Mouse (Mus musculus): ENCODE data around the gene Rnase13. TPM values are rescaled to one million over a fixed set of nuclear protein-coding genes. Genes with fewer than 3 reads are reported as not detected.

Gene Rnase13
- polyA plus RNA-seq, 1 experiment = not detected

- H3K27ac ChIP-seq (ENCODE audit: insufficient read depth, low read length) = no peak overlapping the region
- DNase-seq (ENCODE audit: low read depth in 1 of 2, low spot score in 2 of 2) = peak in 1 of 2 experiments; percentile 14
- H3K27me3 ChIP-seq (ENCODE audit: control insufficient read depth, insufficient read depth, low read length) = no peaks in the 10 kb centered on the region
- peaks cover 14% of the 10 kb centered on the region for H3K36me3 ChIP-seq (ENCODE audit: control insufficient read depth, insufficient read depth, low read length)
- TF ChIP-seq CTCF (IDR thresholded peaks at IDR 0.05; ENCODE audit: extremely low read depth, insufficient read depth, insufficient read length, insufficient replicate concordance) = no peak
- no peak for TF ChIP-seq POLR2A (IDR thresholded peaks at IDR 0.05; ENCODE audit: low read depth, low read length)
- WGBS = 1% methylated on average over 14 of the region's 14 CpGs
- H3K4me3 ChIP-seq (ENCODE audit: extremely low read depth, insufficient read depth, insufficient read length) = peak overlapping the region; percentile 80
- no peaks in the 10 kb centered on the region for H3K4me1 ChIP-seq (ENCODE audit: control insufficient read depth, insufficient read depth, insufficient read length)
Measured at GRCm38 (mm10) chr14:51884031-51884544, 38.5 kb downstream of the Rnase13 start.

- peak; percentile 83 to 88 for DNase-seq (ENCODE audit: low read depth in 1 of 2, low spot score in 2 of 2)
Measured at GRCm38 (mm10) chr14:51883527-51884030, 39.0 kb downstream of the Rnase13 start.

GRCm38 (mm10) chr14:51877517-51877916, 45.1 kb downstream of the Rnase13 start:
- H3K4me3 ChIP-seq (ENCODE audit: extremely low read depth, insufficient read depth, insufficient read length) = no peak overlapping the region
- no peak for TF ChIP-seq CTCF (IDR thresholded peaks at IDR 0.05; ENCODE audit: extremely low read depth, insufficient read depth, insufficient read length, insufficient replicate concordance)
- H3K36me3 ChIP-seq (ENCODE audit: control insufficient read depth, insufficient read depth, low read length) = no peaks in the 10 kb centered on the region
- DNase-seq (ENCODE audit: low read depth in 1 of 2, low spot score in 2 of 2) = no peak
- H3K27ac ChIP-seq (ENCODE audit: insufficient read depth, low read length) = no peak overlapping the region
- no peaks in the 10 kb centered on the region for H3K27me3 ChIP-seq (ENCODE audit: control insufficient read depth, insufficient read depth, low read length)
- 75% methylated on average over 3 of the region's 3 CpGs for WGBS
- no peaks in the 10 kb centered on the region for H3K4me1 ChIP-seq (ENCODE audit: control insufficient read depth, insufficient read depth, insufficient read length)

More at GRCm38 (mm10) chr14:51883527-51884030, 39.0 kb downstream of the Rnase13 start:
- Histone ChIP-seq H3K27me3 (ENCODE audit: control insufficient read depth, insufficient read depth, low read length) (no peaks in the 10 kb centered on the region), H3K4me3 (ENCODE audit: extremely low read depth, insufficient read depth, insufficient read length) (peak overlapping the region; percentile 24), H3K4me1 (ENCODE audit: control insufficient read depth, insufficient read depth, insufficient read length) (no peaks in the 10 kb centered on the region), H3K27ac (ENCODE audit: insufficient read depth, low read length) (no peak overlapping the region), H3K36me3 (ENCODE audit: control insufficient read depth, insufficient read depth, low read length) (peaks cover 11% of the 10 kb centered on the region)
- no peak for TF ChIP-seq POLR2A (IDR thresholded peaks at IDR 0.05; ENCODE audit: low read depth, low read length)
- TF ChIP-seq CTCF (IDR thresholded peaks at IDR 0.05; ENCODE audit: extremely low read depth, insufficient read depth, insufficient read length, insufficient replicate concordance) = no peak
- WGBS = 2% methylated on average over 4 of the region's 4 CpGs

GRCm38 (mm10) chr14:51871741-51872140, 50.8 kb downstream of the Rnase13 start:
- 79% methylated on average over 9 of the region's 9 CpGs for WGBS
- DNase-seq (ENCODE audit: low read depth in 1 of 2, low spot score in 2 of 2) = no peak
- H3K36me3 ChIP-seq (ENCODE audit: control insufficient read depth, insufficient read depth, low read length) = no peaks in the 10 kb centered on the region
- TF ChIP-seq POLR2A (IDR thresholded peaks at IDR 0.05; ENCODE audit: low read depth, low read length) = no peak
- no peak for TF ChIP-seq CTCF (IDR thresholded peaks at IDR 0.05; ENCODE audit: extremely low read depth, insufficient read depth, insufficient read length, insufficient replicate concordance)
- no peak overlapping the region for H3K27ac ChIP-seq (ENCODE audit: insufficient read depth, low read length)
- no peak overlapping the region for H3K4me3 ChIP-seq (ENCODE audit: extremely low read depth, insufficient read depth, insufficient read length)
- H3K27me3 ChIP-seq (ENCODE audit: control insufficient read depth, insufficient read depth, low read length) = no peaks in the 10 kb centered on the region
- H3K4me1 ChIP-seq (ENCODE audit: control insufficient read depth, insufficient read depth, insufficient read length) = no peaks in the 10 kb centered on the region

Other genes starting within 250 kb of the Rnase13 start
- not detected in 2 replicates for gene Gm17079, start 227.3 kb downstream of the Rnase13 start, polyA plus RNA-seq (2012; rRNA removed)
- gene Gm5800, start 205.6 kb downstream of the Rnase13 start, polyA plus RNA-seq (2012; rRNA removed) = not detected in 2 replicates
- not detected in 2 replicates for gene Ang4, start 149.2 kb downstream of the Rnase13 start, polyA plus RNA-seq (2012; rRNA removed)
- gene AY358078, start 122.7 kb downstream of the Rnase13 start, polyA plus RNA-seq (2012; rRNA removed) = not detected in 2 replicates
- 3.9 and 15.5 TPM in 2 replicates for gene Ear6, start 69.1 kb downstream of the Rnase13 start, polyA plus RNA-seq (2012; rRNA removed)
- 24.9 and 34.9 TPM in 2 replicates for gene Mettl17, start 37.9 kb downstream of the Rnase13 start, polyA plus RNA-seq (2012; rRNA removed)
- 0.75 and 0.81 TPM in 2 replicates for gene Slc39a2, start 29.9 kb downstream of the Rnase13 start, polyA plus RNA-seq (2012; rRNA removed)
- 19.2 and 21.0 TPM in 2 replicates for gene Ndrg2, start 8.6 kb downstream of the Rnase13 start, polyA plus RNA-seq (2012; rRNA removed)
- not detected in 2 replicates for gene Tppp2, start 4.3 kb downstream of the Rnase13 start, polyA plus RNA-seq (2012; rRNA removed)
- 18.4 and 19.3 TPM in 2 replicates for gene Arhgef40, start 61.9 kb upstream of the Rnase13 start, polyA plus RNA-seq (2012; rRNA removed)
- 0.27 and 0.36 TPM in 2 replicates for gene Tmem253, start 92.9 kb upstream of the Rnase13 start, polyA plus RNA-seq (2012; rRNA removed)
- gene Zfp219, start 98.0 kb upstream of the Rnase13 start, polyA plus RNA-seq (2012; rRNA removed) = 31.0 and 46.5 TPM in 2 replicates
- not detected in 2 replicates for gene Olfr221, start 119.7 kb upstream of the Rnase13 start, polyA plus RNA-seq (2012; rRNA removed)
- gene Hnrnpc, start 181.3 kb upstream of the Rnase13 start, polyA plus RNA-seq (2012; rRNA removed) = 47.8 and 57.3 TPM in 2 replicates
- gene Rpgrip1, start 187.9 kb upstream of the Rnase13 start, polyA plus RNA-seq (2012; rRNA removed) = 12.8 and 14.7 TPM in 2 replicates